Comparison of ENCODE assay signal across 32 mouse cellular contexts in the genomic region with DNA sequence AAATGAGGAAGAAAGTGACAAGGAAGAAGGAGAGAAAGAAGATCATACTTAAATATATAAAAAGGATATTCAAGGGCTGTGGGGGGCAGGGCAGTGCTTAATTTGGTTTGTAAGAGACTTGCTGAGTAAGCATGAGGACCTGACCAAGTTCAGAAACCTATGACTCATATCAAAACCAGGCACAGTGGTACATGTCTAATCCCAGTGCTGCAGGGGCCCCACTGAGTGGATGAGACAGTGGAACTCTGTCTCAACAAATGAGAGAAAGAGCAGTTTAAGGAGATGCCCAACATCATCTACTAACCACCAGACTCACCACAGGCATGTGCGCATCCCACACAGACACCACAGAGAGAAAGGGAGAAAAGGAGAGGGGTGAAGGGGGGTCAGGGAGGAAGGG. TPM values are rescaled to one million over a fixed set of nuclear protein-coding genes. Genes with fewer than 3 reads are reported as not detected.
DNase-seq lines count a peak whose midpoint lies in the region; ATAC-seq and TF ChIP-seq lines count a peak whose summit lies in the region.
"Had no signal": no experiment of that assay in that cellular context is flagged by ENCODE, and none has a peak within 500 bp of the region (broad histone marks: within the 10 kb centered on the region; RNA-seq: fewer than 3 reads in every experiment).

No protein-coding gene starts in this region.

- 0 out of 2 replicates have a peak, but pooled peaks have one; percentile 63 for ATAC-seq in embryonic facial prominence, embryonic 14.5 days (ENCODE audit: low read depth)
- no peak for ATAC-seq in neural tube, embryonic 15.5 days (ENCODE audit: low FRiP score)
- peak; percentile 79 for ATAC-seq in Patski
- ATAC-seq: CD4-positive, CD25-positive, alpha-beta regulatory T cell, adult 4 months; hindbrain, embryonic 16.5 days; inflammation-experienced regulatory T-cells, adult 6 months; intestine, embryonic 16.5 days had no signal

- H3K9ac ChIP-seq in embryonic facial prominence, embryonic 14.5 days (ENCODE audit: low read depth, low read length): no peak overlapping the region
- no peak overlapping the region for H3K9ac ChIP-seq in neural tube, embryonic 15.5 days (replicated peaks)
- H3K9ac ChIP-seq: embryonic facial prominence, embryonic 12.5 days; heart, embryonic 12.5 days; heart, embryonic 15.5 days; hindbrain, embryonic 13.5 days had no signal

- H3K4me2 ChIP-seq in embryonic facial prominence, embryonic 14.5 days (ENCODE audit: low read depth, low read length): no peak overlapping the region
- H3K4me2 ChIP-seq in neural tube, embryonic 15.5 days: no peak overlapping the region
- H3K4me2 ChIP-seq: embryonic facial prominence, embryonic 12.5 days; heart, embryonic 12.5 days; heart, embryonic 15.5 days; hindbrain, embryonic 13.5 days had no signal

- 81% methylated on average over 1 of the region's 1 CpGs for WGBS in embryonic facial prominence, embryonic 14.5 days
- 90% methylated on average over 1 of the region's 1 CpGs for WGBS in embryonic facial prominence, embryonic 10.5 days
- WGBS in neural tube, embryonic 15.5 days: 100% methylated on average over 1 of the region's 1 CpGs

- intact Hi-C loops in gastrocnemius, adult 2 months (cut with DNase I): no loop called here

- H3K27ac ChIP-seq in embryonic facial prominence, embryonic 14.5 days (replicated peaks; ENCODE audit: low read depth, low read length): no peak overlapping the region
- H3K27ac ChIP-seq in embryonic facial prominence, embryonic 10.5 days (replicated peaks): no peak overlapping the region
- H3K27ac ChIP-seq in neural tube, embryonic 15.5 days (replicated peaks): no peak overlapping the region
- H3K27ac ChIP-seq in gastrocnemius, adult 2 months: no peak overlapping the region
- H3K27ac ChIP-seq: embryonic facial prominence, embryonic 12.5 days; heart, embryonic 15.5 days; hindbrain, embryonic 10.5 days; hindbrain, embryonic 13.5 days had no signal

- no peak overlapping the region for H3K4me3 ChIP-seq in embryonic facial prominence, embryonic 14.5 days (ENCODE audit: low read depth, low read length)
- no peak overlapping the region for H3K4me3 ChIP-seq in embryonic facial prominence, embryonic 10.5 days
- H3K4me3 ChIP-seq in neural tube, embryonic 15.5 days (replicated peaks): no peak overlapping the region
- H3K4me3 ChIP-seq in gastrocnemius, adult 2 months: no peak overlapping the region
- H3K4me3 ChIP-seq: embryonic facial prominence, embryonic 12.5 days; heart, embryonic 12.5 days; heart, embryonic 15.5 days; hindbrain, embryonic 10.5 days; hindbrain, embryonic 13.5 days had no signal

- DNase-seq in embryonic facial prominence, embryonic 14.5 days (ENCODE audit: low spot score): no peak
- DNase-seq in embryonic facial prominence, embryonic 10.5 days (ENCODE audit: low spot score): no peak
- peak; percentile 2 for DNase-seq in neural tube, embryonic 10.5 days (ENCODE audit: extremely low spot score, low spot score)
- peak; percentile 46 for DNase-seq in Patski (ENCODE audit: low read depth, low spot score)
- DNase-seq in spleen, adult 12 weeks (ENCODE audit: low spot score): no peak
- DNase-seq in heart, adult 11 months: no peak
- DNase-seq in gastrocnemius, adult 2 months: no peak
- DNase-seq: adrenal gland, adult 2 months; adrenal gland, postnatal 14 days; cerebellum, adult 11 months; cerebellum, adult 2 months; cerebellum, postnatal 10 days; cerebellum, postnatal 36 days; gastrocnemius, postnatal 14 days; heart, adult 18-20 months; heart, postnatal 10 days; heart, postnatal 36 days; kidney, adult 18-20 months had no signal

- no peak for TF ChIP-seq CTCF in Patski (IDR thresholded peaks at IDR 0.05)
- no peak for TF ChIP-seq CTCF in gastrocnemius, adult 2 months (IDR thresholded peaks at IDR 0.05)

- H3K9me3 ChIP-seq in embryonic facial prominence, embryonic 14.5 days (ENCODE audit: control insufficient read depth, low read length): no peaks in the 10 kb centered on the region
- no peaks in the 10 kb centered on the region for H3K9me3 ChIP-seq in embryonic facial prominence, embryonic 10.5 days
- H3K9me3 ChIP-seq in neural tube, embryonic 15.5 days (replicated peaks): no peaks in the 10 kb centered on the region
- H3K9me3 ChIP-seq: embryonic facial prominence, embryonic 12.5 days; heart, embryonic 12.5 days; heart, embryonic 15.5 days; hindbrain, embryonic 10.5 days; hindbrain, embryonic 13.5 days had no signal

- 0 out of 2 replicates have a peak, but pooled peaks cover 3% of the 10 kb centered on the region for H3K4me1 ChIP-seq in embryonic facial prominence, embryonic 14.5 days (ENCODE audit: control insufficient read depth, insufficient read depth, low read length)
- peaks cover 5% of the 10 kb centered on the region; the same call in 1 of the 2 replicates for H3K4me1 ChIP-seq in embryonic facial prominence, embryonic 10.5 days
- H3K4me1 ChIP-seq in neural tube, embryonic 15.5 days: no peaks in the 10 kb centered on the region
- H3K4me1 ChIP-seq: embryonic facial prominence, embryonic 12.5 days; heart, embryonic 15.5 days; hindbrain, embryonic 10.5 days; hindbrain, embryonic 13.5 days had no signal

- in situ Hi-C loops in Patski (cut with MboI; ENCODE audit: low pct_unique_long_range_greater_than_20kb): no loop called here

- POLR2A ChIA-PET in Patski (lab: Charles Lee): no interaction called here

- no peaks in the 10 kb centered on the region for H3K36me3 ChIP-seq in embryonic facial prominence, embryonic 14.5 days (ENCODE audit: control insufficient read depth, insufficient read depth, low read length)
- no peaks in the 10 kb centered on the region for H3K36me3 ChIP-seq in embryonic facial prominence, embryonic 10.5 days (replicated peaks)
- H3K36me3 ChIP-seq in neural tube, embryonic 15.5 days: no peaks in the 10 kb centered on the region
- H3K36me3 ChIP-seq: embryonic facial prominence, embryonic 12.5 days; heart, embryonic 12.5 days; heart, embryonic 15.5 days; hindbrain, embryonic 10.5 days; hindbrain, embryonic 13.5 days had no signal

- H3K27me3 ChIP-seq in embryonic facial prominence, embryonic 14.5 days (replicated peaks; ENCODE audit: control insufficient read depth, insufficient read depth, low read length): no peaks in the 10 kb centered on the region
- 0 out of 2 replicates have a peak, but pooled peaks cover 3% of the 10 kb centered on the region for H3K27me3 ChIP-seq in embryonic facial prominence, embryonic 10.5 days (replicated peaks; ENCODE audit: low read depth, poor library complexity, severe bottlenecking)
- no peaks in the 10 kb centered on the region for H3K27me3 ChIP-seq in neural tube, embryonic 15.5 days (replicated peaks)
- H3K27me3 ChIP-seq in Patski: peaks cover 14% of the 10 kb centered on the region
- H3K27me3 ChIP-seq: embryonic facial prominence, embryonic 12.5 days; heart, embryonic 12.5 days; heart, embryonic 15.5 days; hindbrain, embryonic 13.5 days had no signal

- CTCF ChIA-PET in Patski (lab: Charles Lee): no interaction called here

RNA-seq across cellular contexts. Expression of gene Dlx6, which starts 36.3 kb away (rescaled TPM):
- polyA plus RNA-seq in embryonic facial prominence, embryonic 14.5 days (2014; fragmentation: Nextera tagmentation; extraction: Ambion mirVana): 2.8 and 3.7 TPM in 2 replicates
- 4.9 and 5.9 TPM in 2 replicates for polyA plus RNA-seq in embryonic facial prominence, embryonic 10.5 days (2016; fragmentation: Nextera tagmentation; extraction: Ambion mirVana)
- polyA plus RNA-seq in neural tube, embryonic 15.5 days (2015; fragmentation: Nextera tagmentation; extraction: Ambion mirVana): 0.41 TPM in 1 of 2 replicates, not detected in the other
- 5.6 TPM for polyA plus RNA-seq in Patski (2021)
- not detected for total RNA-seq in gastrocnemius, adult 2 months (2021)
- total RNA-seq: adrenal gland, adult 2 months; adrenal gland, postnatal 14 days; ES-E14; gastrocnemius, adult 18-20 months; gastrocnemius, postnatal 14 days; gastrocnemius, postnatal 4 days; heart, adult 18-20 months; heart, postnatal 36 days had no signal
- polyA plus RNA-seq: adrenal gland, adult 2 months; C2C12; CD4-positive, CD25-positive, alpha-beta regulatory T cell, adult 4 months; cerebellum, adult 2 months; heart, embryonic 12.5 days; hindbrain, embryonic 13.5 days; hindbrain, embryonic 16.5 days; inflammation-experienced regulatory T-cells, adult 6 months; intestine, embryonic 16.5 days had no signal

RNA-seq across cellular contexts. Expression of gene Dlx5, which starts 55.0 kb away (rescaled TPM):
- polyA plus RNA-seq in embryonic facial prominence, embryonic 14.5 days (2014; fragmentation: Nextera tagmentation; extraction: Ambion mirVana): 38.0 and 40.2 TPM in 2 replicates
- 75.5 and 92.2 TPM in 2 replicates for polyA plus RNA-seq in embryonic facial prominence, embryonic 10.5 days (2016; fragmentation: Nextera tagmentation; extraction: Ambion mirVana)
- 0.41 and 0.83 TPM in 2 replicates for polyA plus RNA-seq in neural tube, embryonic 15.5 days (2015; fragmentation: Nextera tagmentation; extraction: Ambion mirVana)
- polyA plus RNA-seq in Patski (2021): 15.9 TPM
- not detected for total RNA-seq in gastrocnemius, adult 2 months (2021)
- total RNA-seq: ES-E14; gastrocnemius, adult 18-20 months; gastrocnemius, postnatal 14 days had no signal
- polyA plus RNA-seq: C2C12; CD4-positive, CD25-positive, alpha-beta regulatory T cell, adult 4 months; cerebellum, adult 2 months; hindbrain, embryonic 16.5 days; inflammation-experienced regulatory T-cells, adult 6 months had no signal

Comparison
In these comparisons a context has a peak if more than half of its experiments do, and no peak if none do; other contexts are left out.
1. DNase-seq: peak in neural tube, embryonic 10.5 days (single experiment) and Patski (single experiment); none in embryonic facial prominence, embryonic 14.5 days (single experiment), embryonic facial prominence, embryonic 10.5 days (single experiment), spleen, adult 12 weeks (single experiment), heart, adult 11 months (single experiment) and gastrocnemius, adult 2 months (single experiment).